Mouse (Mus musculus) hindbrain, embryonic 11.5 days (tissue): ENCODE results near the gene Ccr6. TPM values are rescaled to one million over a fixed set of nuclear protein-coding genes. Genes with fewer than 3 reads are reported as not detected.

Experiments used
- ATAC-seq: fragments of 200-750 bp; cut with Nextera tagmentation; 2 replicates; pipeline ENCODE4 v1.8.0; 2017; ENCODE audit warnings: mild to moderate bottlenecking, moderate TSS enrichment, moderate library complexity; ENCODE audit not compliant: low FRiP score
- DNase-seq: peaks from one replicate; pipeline ENCODE4 v3.0.0-alpha.2; 2015; ENCODE audit warnings: low spot score
- H3K27ac ChIP-seq: fragments of 300-500 bp; sonication (generic); 2 replicates; pipeline ENCODE4 v1.5.1; 2014; ENCODE audit warnings: mild to moderate bottlenecking, low read depth, low read length
- H3K27me3 ChIP-seq: fragments of 300-500 bp; sonication (generic); 2 replicates; pipeline ENCODE4 v1.6.1; 2014; ENCODE audit warnings: mild to moderate bottlenecking, low read length, moderate library complexity, mixed read lengths; ENCODE audit not compliant: control insufficient read depth, insufficient read depth
- H3K36me3 ChIP-seq: fragments of 300-500 bp; sonication (generic); 2 replicates; pipeline ENCODE4 v1.6.1; 2014; ENCODE audit warnings: mild to moderate bottlenecking, low read length, moderate library complexity, mixed read lengths; ENCODE audit not compliant: control insufficient read depth, insufficient read depth
- H3K4me1 ChIP-seq: fragments of 300-500 bp; sonication (generic); replicated peaks from 2 replicates; pipeline ENCODE4 v1.6.1; 2014; ENCODE audit warnings: low read length, mixed read lengths; ENCODE audit not compliant: control insufficient read depth, insufficient read depth
- H3K4me2 ChIP-seq: fragments of 300-500 bp; sonication (generic); replicated peaks from 2 replicates; pipeline ENCODE4 v1.6.1; 2014; ENCODE audit warnings: mild to moderate bottlenecking, low read depth, low read length
- H3K4me3 ChIP-seq: fragments of 300-500 bp; sonication (generic); 2 replicates; pipeline ENCODE4 v1.5.1; 2014; ENCODE audit warnings: low read depth, low read length
- H3K9ac ChIP-seq: fragments of 300-500 bp; sonication (generic); 2 replicates; pipeline ENCODE4 v1.6.1; 2014; ENCODE audit warnings: low read depth, low read length
- H3K9me3 ChIP-seq: fragments of 300-500 bp; sonication (generic); 2 replicates; pipeline ENCODE4 v1.6.1; 2016; ENCODE audit warnings: low read length; ENCODE audit not compliant: control insufficient read depth
- WGBS: fragments of 180-500 bp; shearing (Covaris S2); extraction: QIAGEN DNeasy Blood & Tissue Kit; methylation state at CpG from one replicate; pipeline ENCODE4 v1.1.7; 2014; 5-methylcytosine and 5-hydroxymethylcytosine counted together
- polyA plus RNA-seq: library from polyadenylated mRNA; unstranded; fragments of >200 nt; fragmentation: Nextera tagmentation; extraction: Ambion mirVana; gene quantifications from 2 replicates; pipeline ENCODE4 v1.2.1, GENCODE M21; 2014

Gene Ccr6
- polyA plus RNA-seq, 1 experiment from 2014 or later = not detected

DNA sequence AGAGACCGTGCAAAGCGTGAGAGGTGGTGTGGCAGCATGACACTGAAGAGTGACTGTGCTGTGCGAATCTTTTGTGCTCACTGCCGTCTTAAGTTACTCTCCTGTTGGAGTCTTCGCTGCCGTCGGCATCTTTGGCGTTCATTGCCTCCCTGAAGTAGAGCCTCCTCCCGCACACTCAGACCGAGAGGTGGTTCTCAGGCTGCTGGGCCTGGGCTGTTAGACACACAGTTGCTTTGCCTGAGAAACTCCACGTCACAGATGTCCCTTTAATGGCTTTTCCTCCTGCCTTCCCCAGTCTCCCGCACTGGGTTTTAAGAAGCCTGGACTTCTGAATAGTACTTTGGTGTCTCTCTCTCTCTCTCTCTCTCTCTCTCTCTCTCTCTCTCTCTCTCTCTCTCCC lies 5.8 kb downstream of the Ccr6 start:
- Histone ChIP-seq H3K27me3 (no peaks in the 10 kb centered on the region), H3K36me3 (no peaks in the 10 kb centered on the region), H3K27ac (no peak overlapping the region), H3K4me1 (no peaks in the 10 kb centered on the region; the same call in 1 of the 2 replicates), H3K9me3 (no peaks in the 10 kb centered on the region), H3K4me2 (no peak overlapping the region), H3K4me3 (no peak overlapping the region), H3K9ac (no peak overlapping the region)
- DNase-seq (no peak), ATAC-seq (no peak)
- WGBS = 73% methylated on average over 12 of the region's 12 CpGs

DNA sequence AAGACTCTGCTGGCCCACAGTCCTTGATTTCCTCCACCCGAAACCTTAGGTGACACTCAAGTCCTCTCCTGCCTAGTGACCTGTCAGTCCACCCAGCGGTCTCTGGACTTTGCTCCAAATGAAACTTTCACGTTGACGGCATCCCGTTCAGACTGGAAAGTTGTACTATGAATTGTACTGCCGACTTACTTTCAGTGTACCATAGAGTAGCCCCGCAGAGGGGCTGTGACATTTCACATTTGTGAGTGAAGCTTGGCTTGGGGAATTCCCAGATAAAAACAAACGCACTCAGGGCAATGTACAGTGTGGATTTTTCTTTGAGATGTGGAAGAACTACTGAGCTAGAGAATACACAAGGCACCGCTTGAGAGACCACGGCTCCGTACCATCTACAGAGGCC lies 6.3 kb downstream of the Ccr6 start:
- Histone ChIP-seq H3K9me3 (no peaks in the 10 kb centered on the region), H3K4me1 (no peaks in the 10 kb centered on the region; the same call in 1 of the 2 replicates), H3K4me3 (no peak overlapping the region), H3K9ac (no peak overlapping the region), H3K27me3 (no peaks in the 10 kb centered on the region), H3K27ac (no peak overlapping the region), H3K4me2 (no peak overlapping the region), H3K36me3 (no peaks in the 10 kb centered on the region)
- DNase-seq (no peak), ATAC-seq (no peak)
- WGBS = 93% methylated on average over 11 of the region's 11 CpGs

DNA sequence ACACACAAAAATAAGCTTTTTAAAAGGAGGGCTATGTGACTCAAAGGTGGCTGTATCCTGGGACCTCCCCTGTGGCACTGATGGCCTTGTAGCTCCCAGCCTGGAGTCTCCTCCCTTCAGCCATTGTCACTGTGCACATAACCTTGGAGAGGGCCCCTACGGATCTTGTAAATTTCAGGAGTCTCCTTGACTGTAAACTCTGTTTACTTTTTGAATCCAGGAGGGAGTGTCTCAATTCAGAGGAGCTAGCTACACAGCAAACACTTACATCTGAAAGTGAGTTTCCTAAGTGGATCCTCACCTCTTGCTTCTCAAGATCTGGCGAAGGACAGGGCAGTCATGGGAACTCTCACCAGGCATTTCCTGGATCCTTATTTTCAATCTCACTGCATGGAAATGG lies 8.3 kb downstream of the Ccr6 start:
- ATAC-seq = no peak
- H3K4me2 ChIP-seq = no peak overlapping the region
- no peak overlapping the region for H3K4me3 ChIP-seq
- H3K9ac ChIP-seq = no peak overlapping the region
- H3K4me1 ChIP-seq = no peaks in the 10 kb centered on the region; the same call in 1 of the 2 replicates
- no peak for DNase-seq
- no peak overlapping the region for H3K27ac ChIP-seq
- 77% methylated on average over 2 of the region's 2 CpGs for WGBS
- H3K27me3 ChIP-seq = no peaks in the 10 kb centered on the region
- H3K36me3 ChIP-seq = no peaks in the 10 kb centered on the region
- H3K9me3 ChIP-seq = no peaks in the 10 kb centered on the region

DNA sequence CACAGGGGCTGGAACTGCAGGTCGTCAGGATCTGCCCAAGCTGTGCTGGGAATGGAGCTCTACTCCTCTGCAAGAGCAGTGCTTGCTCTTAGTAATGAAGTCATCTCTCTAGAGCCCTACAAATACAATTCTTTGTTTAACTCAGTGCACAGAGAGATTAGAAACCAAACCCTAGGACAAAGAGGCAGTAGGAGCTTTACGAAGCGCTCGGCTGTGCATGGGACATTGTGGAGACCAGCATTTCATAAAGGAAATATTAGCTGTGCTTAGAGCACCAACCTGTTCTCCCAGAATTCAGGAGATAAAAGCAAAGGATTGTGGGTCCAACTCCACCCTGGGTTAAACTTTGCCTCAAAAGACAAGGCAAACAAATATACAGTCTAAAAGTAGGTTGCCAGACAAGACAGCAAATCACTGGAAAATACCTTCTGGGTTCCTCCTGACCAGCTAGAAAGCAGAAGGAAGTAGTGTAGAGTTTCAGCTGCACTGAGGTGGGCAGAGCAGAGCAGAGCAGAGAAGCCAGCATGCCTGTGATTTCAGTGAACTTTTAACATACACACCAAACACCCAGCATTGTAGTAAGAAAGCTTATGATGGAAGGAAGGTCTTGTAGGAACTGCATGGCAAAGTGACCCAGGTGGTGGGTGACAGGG lies 10.4 kb downstream of the Ccr6 start:
- H3K27me3 ChIP-seq = no peaks in the 10 kb centered on the region
- ATAC-seq = no peak
- 86% methylated on average over 4 of the region's 4 CpGs for WGBS

DNA sequence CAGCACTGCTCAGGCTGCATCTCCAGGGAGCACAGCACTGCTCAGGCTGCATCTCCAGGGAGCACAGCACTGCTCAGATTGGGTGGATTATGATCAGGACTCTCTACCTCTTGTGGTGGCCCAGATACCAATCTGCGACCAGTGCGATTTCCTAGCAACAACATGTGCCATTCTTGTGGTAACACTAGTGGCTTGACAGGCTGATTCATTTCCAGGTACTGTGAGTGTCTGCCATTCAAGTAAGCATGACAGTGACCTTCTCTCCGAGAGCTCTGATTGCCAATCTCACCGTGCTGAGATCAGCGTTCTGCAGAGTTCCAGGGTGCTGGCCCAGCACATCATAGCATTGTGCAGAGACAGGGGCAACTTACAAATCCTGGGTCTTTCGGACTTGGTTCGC lies 15.9 kb downstream of the Ccr6 start:
- Histone ChIP-seq H3K4me3 (no peak overlapping the region), H3K4me2 (no peak overlapping the region), H3K27ac (no peak overlapping the region), H3K9me3 (no peaks in the 10 kb centered on the region), H3K27me3 (no peaks in the 10 kb centered on the region), H3K9ac (no peak overlapping the region), H3K4me1 (no peaks in the 10 kb centered on the region), H3K36me3 (no peaks in the 10 kb centered on the region)
- no peak for ATAC-seq
- 94% methylated on average over 7 of the region's 7 CpGs for WGBS
- no peak for DNase-seq

More for the DNA sequence above, 10.4 kb downstream of the Ccr6 start:
- no peak overlapping the region for H3K9ac ChIP-seq
- no peak overlapping the region for H3K27ac ChIP-seq
- H3K4me2 ChIP-seq = no peak overlapping the region
- H3K4me3 ChIP-seq = no peak overlapping the region
- H3K36me3 ChIP-seq = no peaks in the 10 kb centered on the region
- H3K4me1 ChIP-seq = no peaks in the 10 kb centered on the region
- H3K9me3 ChIP-seq = no peaks in the 10 kb centered on the region
- DNase-seq = no peak

DNA sequence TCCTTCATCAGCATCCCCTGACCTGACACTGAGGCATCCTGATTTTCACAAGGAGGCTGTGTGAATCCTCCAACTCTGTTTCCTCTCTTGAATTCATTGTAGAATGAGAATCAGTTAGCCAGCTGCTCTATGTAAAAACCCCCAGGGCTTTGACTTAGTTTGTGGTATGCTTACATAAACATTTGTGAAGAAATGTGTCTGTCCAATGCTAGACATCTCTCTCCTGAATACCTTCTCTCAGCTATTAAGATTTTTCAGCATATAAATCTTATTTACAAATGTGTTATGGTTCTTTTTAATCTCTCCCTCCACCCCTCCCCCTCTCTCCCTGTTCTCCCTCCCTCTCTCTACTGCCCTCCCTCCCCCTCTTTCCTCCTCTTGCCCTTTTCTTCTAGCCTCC lies 18.4 kb downstream of the Ccr6 start:
- DNase-seq (no peak), ATAC-seq (no peak)
- Histone ChIP-seq H3K9ac (no peak overlapping the region), H3K36me3 (no peaks in the 10 kb centered on the region), H3K27ac (no peak overlapping the region), H3K27me3 (no peaks in the 10 kb centered on the region), H3K9me3 (no peaks in the 10 kb centered on the region), H3K4me3 (no peak overlapping the region), H3K4me1 (no peaks in the 10 kb centered on the region), H3K4me2 (no peak overlapping the region)

DNA sequence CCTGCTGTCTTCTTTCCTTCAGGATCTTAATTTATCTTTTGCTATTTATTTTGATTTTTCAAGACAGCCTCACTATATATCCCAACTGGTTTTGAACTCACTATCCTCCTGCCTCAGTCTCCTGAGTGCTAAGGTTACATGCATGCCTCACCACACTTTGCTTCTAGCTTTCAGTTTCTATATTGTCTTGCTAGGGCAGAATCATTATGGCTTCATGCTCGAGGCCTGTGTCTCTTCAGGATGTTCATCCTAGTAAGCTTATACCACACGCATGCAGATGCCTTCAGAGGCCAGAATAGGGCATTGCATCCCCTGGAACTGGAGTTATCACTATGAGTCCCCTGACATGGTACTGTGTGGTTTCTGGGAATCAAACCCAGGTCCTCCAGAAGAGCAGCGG lies 19.1 kb downstream of the Ccr6 start:
- H3K9ac ChIP-seq = no peak overlapping the region
- ATAC-seq = no peak
- WGBS = 79% methylated on average over 3 of the region's 3 CpGs

DNA sequence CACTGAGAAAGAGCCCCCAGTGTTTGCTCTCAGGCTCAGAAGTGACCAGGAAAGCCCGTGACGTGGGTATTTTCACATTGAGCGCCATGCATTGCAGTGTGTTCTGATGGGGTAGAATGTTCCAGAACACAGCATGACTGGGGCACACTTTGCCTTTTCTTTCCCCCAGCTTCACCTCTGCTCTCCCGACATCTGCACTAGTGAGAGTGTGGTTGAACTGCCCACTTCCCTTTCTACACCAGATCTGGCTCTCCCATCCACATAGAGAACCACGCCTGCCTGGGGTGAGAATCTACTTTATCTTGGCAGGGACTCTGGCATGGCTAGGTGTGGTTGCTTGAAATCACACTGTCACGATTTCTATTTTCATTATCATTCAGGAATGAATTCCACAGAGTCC lies 19.7 kb downstream of the Ccr6 start:
- H3K36me3 ChIP-seq = no peaks in the 10 kb centered on the region
- no peak overlapping the region for H3K4me3 ChIP-seq
- no peaks in the 10 kb centered on the region for H3K9me3 ChIP-seq
- H3K4me1 ChIP-seq = no peaks in the 10 kb centered on the region
- H3K27me3 ChIP-seq = no peaks in the 10 kb centered on the region
- H3K9ac ChIP-seq = no peak overlapping the region
- DNase-seq (no peak), ATAC-seq (no peak)
- no peak overlapping the region for H3K4me2 ChIP-seq
- WGBS = 86% methylated on average over 6 of the region's 6 CpGs
- no peak overlapping the region for H3K27ac ChIP-seq

More for the DNA sequence above, 19.1 kb downstream of the Ccr6 start:
- Histone ChIP-seq H3K36me3 (no peaks in the 10 kb centered on the region), H3K4me3 (no peak overlapping the region), H3K27ac (no peak overlapping the region), H3K4me1 (no peaks in the 10 kb centered on the region), H3K9me3 (no peaks in the 10 kb centered on the region), H3K27me3 (no peaks in the 10 kb centered on the region), H3K4me2 (no peak overlapping the region)
- DNase-seq = no peak

DNA sequence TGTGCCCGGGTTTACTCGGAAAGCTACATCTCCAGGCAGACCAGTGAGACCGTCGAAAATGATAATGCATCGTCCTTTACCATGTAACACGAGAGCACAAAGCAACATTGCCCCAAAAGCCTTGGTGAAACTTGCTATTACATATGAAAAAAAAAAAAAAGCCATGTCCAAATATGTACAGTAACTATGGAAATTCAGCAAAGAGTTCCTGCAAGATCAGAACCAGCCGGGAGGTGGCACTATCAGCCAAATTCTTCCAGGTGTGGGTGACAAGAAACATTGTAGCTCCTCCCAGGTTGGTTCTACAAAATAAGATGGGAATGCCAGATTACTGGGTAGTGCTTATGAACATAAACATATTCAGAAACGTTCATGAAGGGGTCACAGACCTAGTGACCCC lies 21.1 kb downstream of the Ccr6 start:
- DNase-seq = no peak
- WGBS = 79% methylated on average over 8 of the region's 8 CpGs
- Histone ChIP-seq H3K4me2 (no peak overlapping the region), H3K27ac (no peak overlapping the region), H3K9me3 (no peaks in the 10 kb centered on the region), H3K27me3 (no peaks in the 10 kb centered on the region), H3K9ac (no peak overlapping the region), H3K4me1 (no peaks in the 10 kb centered on the region), H3K4me3 (no peak overlapping the region), H3K36me3 (no peaks in the 10 kb centered on the region)
- no peak for ATAC-seq
